Mouse (Mus musculus): ENCODE measurements at regions not wholly inside any gene's neighbourhood (a gene's known extent, or its start where the extent isn't known, plus 50 kb on each side); places are given as distances from the start of the nearest gene placed in this dataset.
"Not testable (repeated sequence)": the region's sequence is repeated elsewhere in the genome, so short reads cannot be mapped to it uniquely, and the experiment has no call there.

DNA sequence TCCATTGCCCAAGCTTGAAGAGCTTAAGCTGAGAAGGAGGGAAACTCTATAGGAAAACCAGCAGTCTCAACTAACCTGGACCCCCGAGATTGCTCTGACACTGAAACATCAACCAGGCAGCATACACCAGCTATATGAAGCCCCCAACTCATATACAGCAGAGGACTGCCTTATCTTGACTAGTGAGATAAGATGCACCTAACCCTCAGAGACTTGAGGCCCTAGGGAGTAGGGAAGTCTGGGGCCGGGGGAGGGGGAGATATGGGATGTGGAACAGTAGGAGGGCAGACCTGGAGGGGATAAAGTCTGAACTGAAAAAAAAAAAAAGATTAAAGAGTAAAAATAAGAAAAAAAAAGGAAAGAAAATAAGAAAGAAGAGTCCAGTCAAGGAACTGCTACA, 540.5 kb upstream of the Pkdcc start:
- no peak for DNase-seq (ENCODE audit: extremely low read depth, insufficient read length, low spot score)

DNA sequence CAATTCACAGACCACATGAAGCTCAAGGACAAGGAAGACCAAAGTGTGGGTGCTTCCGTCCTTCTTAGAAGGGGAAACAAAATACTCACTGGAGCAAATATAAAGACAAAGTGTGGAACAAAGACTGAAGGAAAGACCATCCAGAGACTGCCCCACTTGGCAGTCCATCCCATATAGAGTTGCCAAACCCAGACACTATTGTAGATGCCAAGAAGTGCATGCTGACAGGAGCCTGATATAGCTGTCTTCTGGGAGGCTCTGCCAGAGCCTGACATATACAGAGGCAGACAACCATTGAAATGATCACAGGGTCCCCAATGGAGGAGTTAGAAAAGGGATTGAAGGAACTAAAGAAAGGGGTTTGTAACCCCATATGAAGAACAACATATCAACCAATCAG, 548.5 kb upstream of the Pkdcc start:
- DNase-seq (ENCODE audit: extremely low read depth, insufficient read length, low spot score), result not testable (repeated sequence)

DNA sequence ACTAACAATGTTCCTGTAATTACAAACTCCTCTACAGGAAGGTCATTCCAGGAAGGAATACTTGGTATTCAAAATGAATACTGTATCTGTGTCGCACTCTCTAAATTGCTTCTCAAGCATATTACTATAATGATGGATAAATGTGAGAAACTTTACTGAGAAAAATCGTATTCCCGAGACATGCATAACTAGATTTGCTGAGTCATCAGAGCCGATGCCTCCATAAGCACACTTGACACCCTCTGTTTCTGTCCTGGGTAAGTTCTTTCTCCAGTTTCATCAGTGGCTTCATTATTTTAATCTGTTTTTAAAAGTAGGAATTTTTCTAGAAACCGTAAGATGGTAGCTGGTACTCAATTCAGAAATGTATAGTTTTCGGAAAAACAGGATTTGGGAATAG, 550.7 kb upstream of the Pkdcc start:
- DNase-seq (ENCODE audit: extremely low read depth, insufficient read length, low spot score), result no peak

DNA sequence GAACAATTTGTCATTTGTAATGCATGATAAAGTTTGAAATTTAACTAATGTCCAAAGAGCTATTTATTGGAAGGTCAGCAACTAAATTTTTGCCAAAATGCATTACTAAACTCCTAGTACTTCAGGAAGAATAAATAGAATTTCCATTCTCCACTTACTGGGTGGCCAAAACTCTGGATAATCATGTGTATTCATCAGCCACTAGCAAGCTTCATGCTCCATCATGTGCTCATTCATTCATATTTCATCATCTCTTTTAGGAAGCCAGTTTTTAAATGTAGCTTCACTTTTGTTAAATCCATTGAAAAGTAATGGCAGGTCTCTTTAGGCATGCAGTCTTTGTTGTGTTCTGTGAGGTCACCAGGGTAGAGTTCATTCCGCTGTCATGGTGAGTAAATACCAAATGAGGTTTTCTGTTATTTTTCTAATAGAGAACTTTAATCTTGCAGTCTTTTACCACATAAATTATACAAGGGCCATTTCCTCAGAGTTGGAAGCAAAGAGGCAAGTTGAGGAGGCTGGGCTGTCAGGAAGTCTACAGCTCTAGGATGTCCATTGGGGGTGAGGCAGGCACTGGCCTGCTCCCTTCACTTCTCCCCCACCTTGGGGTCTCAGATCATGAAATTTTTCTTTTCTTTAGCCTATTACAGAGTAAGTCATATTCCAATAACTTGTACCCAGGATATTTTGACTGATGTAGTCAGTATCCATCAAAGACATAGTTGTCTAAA, 578.5 kb upstream of the Pkdcc start:
- DNase-seq (ENCODE audit: extremely low read depth, insufficient read length, low spot score), result no peak

GRCm38 (mm10) chr17:82635849-82636248, 579.2 kb upstream of the Pkdcc start:
- no peak for DNase-seq (ENCODE audit: extremely low read depth, insufficient read length, low spot score)

DNA sequence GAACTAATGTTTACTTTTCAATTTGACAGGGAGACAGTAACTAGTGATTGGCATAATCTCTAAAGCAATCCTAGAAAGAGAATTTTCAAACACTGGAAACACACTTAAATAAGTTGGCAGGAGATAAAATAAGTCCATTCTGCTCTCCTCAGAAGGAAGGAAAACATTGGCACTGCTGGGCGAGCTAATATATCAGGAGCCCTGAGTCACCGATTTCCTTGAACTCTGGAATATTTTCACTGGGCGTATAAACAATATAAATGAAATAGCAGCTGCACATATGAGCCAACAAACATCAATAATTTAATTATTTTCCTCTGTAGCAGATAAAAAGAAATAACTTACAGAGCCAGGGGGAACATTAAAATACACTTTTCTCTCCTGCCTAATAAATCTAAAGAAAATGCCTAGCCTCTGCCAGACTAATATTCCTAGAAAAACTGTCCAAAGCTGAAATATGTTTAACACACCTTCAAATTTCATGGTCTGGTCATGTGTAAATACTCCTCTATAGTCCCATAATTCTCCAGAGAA, 608.4 kb upstream of the Pkdcc start:
- DNase-seq (ENCODE audit: extremely low read depth, insufficient read length, low spot score), result no peak

GRCm38 (mm10) chr17:82583801-82584200, 631.3 kb upstream of the Pkdcc start:
- no peak for DNase-seq (ENCODE audit: extremely low read depth, insufficient read length, low spot score)

DNA sequence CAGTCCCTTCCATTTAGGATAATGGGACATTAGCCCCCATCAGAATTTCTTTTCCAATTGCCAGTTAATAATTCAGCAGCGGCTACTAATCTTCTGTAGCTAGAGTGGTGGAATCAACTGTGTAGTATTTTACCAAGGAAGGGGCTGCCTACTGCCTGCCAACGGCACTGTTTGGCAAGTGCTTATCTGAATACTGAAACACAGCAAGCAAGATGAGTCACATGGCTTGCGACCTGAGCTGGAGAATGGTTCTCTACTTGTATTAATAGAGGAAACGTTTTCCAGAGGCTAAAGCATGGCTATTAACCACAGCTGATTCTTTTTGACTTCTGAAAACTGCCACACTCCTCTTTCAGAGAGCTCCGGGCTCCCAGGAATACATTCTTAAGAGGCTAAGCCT, 681.6 kb upstream of the Pkdcc start:
- no peak for DNase-seq (ENCODE audit: extremely low read depth, insufficient read length, low spot score)

DNA sequence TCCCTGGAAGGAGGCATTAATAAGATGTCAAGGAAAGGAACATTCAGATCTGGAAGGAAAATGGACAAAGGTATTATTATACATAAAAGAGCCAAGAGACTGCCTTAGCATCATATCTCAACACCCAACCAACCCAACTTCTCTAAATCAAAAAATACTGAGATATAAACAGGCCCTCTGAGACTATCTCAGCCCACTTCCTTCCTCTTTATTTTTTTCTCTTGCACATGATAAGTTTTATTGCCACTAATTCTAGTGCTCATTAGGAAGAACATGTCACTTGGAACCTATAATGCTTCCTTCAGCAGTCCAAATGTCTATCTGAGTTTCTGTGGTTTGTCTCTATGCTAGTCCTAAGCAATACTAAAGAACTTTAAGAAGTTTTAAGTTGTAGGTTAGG, 697.0 kb upstream of the Pkdcc start:
- DNase-seq (ENCODE audit: extremely low read depth, insufficient read length, low spot score), result no peak

GRCm38 (mm10) chr17:82516850-82517249, 698.2 kb upstream of the Pkdcc start:
- DNase-seq (ENCODE audit: extremely low read depth, insufficient read length, low spot score), result no peak

GRCm38 (mm10) chr17:82513816-82514215, 701.3 kb upstream of the Pkdcc start:
- DNase-seq (ENCODE audit: extremely low read depth, insufficient read length, low spot score), result no peak

DNA sequence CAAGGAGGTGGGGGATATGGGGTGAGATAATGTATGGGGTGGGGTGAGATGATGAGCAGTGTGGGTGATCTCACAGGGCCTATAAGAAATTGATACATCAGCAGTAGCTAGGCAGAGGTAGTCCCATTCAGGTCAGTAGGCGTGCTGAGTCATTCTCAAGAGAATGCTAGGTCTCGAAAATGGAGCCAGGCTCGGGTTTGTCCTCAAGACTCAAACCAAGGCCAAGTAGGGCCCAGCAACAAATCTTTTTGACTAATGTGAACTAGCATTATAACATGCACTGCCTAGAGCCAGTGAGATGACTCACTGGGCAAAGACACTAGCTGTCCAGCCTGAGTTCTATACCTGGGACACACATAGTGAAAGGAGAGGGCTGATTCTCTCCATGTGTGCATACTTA, 710.8 kb upstream of the Pkdcc start:
- no peak for DNase-seq (ENCODE audit: extremely low read depth, insufficient read length, low spot score)

- no peak for DNase-seq (ENCODE audit: extremely low read depth, insufficient read length, low spot score)
Observed at GRCm38 (mm10) chr17:82485544-82485943, 729.5 kb upstream of the Pkdcc start.

GRCm38 (mm10) chr17:82484609-82485008, 730.5 kb upstream of the Pkdcc start:
- DNase-seq (ENCODE audit: extremely low read depth, insufficient read length, low spot score), result no peak

GRCm38 (mm10) chr17:82457972-82458371, 719.8 kb upstream of the Slc8a1 start:
- DNase-seq (ENCODE audit: extremely low read depth, insufficient read length, low spot score), result peak; percentile 21

GRCm38 (mm10) chr17:82453847-82454246, 715.7 kb upstream of the Slc8a1 start:
- DNase-seq (ENCODE audit: extremely low read depth, insufficient read length, low spot score), result no peak

- DNase-seq (ENCODE audit: extremely low read depth, insufficient read length, low spot score), result no peak
Observed at GRCm38 (mm10) chr17:82439105-82439504, 700.9 kb upstream of the Slc8a1 start.

GRCm38 (mm10) chr17:82437206-82437605, 699.0 kb upstream of the Slc8a1 start:
- DNase-seq (ENCODE audit: extremely low read depth, insufficient read length, low spot score), result no peak

GRCm38 (mm10) chr17:82432678-82433077, 694.5 kb upstream of the Slc8a1 start:
- no peak for DNase-seq (ENCODE audit: extremely low read depth, insufficient read length, low spot score)

- DNase-seq (ENCODE audit: extremely low read depth, insufficient read length, low spot score), result no peak
Observed at GRCm38 (mm10) chr17:82408296-82408695, 670.1 kb upstream of the Slc8a1 start.

- no peak for DNase-seq (ENCODE audit: extremely low read depth, insufficient read length, low spot score)
Observed at GRCm38 (mm10) chr17:82399328-82399727, 661.2 kb upstream of the Slc8a1 start.

DNA sequence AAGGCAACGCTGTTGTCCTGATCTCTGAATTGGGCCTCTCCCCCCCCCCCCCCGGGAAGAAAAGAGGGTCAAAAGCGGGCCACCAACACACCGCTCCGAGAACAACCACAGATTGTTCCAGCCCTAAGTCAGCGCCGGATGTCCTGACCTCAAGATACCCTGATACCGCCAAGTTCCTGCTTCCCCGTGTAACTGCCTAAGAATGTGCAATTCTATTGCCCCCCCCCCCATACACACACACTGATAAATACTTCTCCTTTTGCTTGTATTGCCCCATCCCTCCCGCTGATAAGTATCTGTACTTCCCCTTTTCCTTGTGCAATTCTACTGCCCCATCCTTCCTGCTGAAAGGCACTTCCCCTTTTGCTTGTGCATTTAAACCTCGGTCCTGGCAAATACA, 641.2 kb upstream of the Slc8a1 start:
- not testable (repeated sequence) for DNase-seq (ENCODE audit: extremely low read depth, insufficient read length, low spot score)
